Mouse (Mus musculus): ENCODE results near the gene Tagln3. TPM values are rescaled to one million over a fixed set of nuclear protein-coding genes. Genes with fewer than 3 reads are reported as not detected.
A peak's percentile ranks its signal among the peaks of the same experiment; 100 is the strongest.

Gene Tagln3
- polyA plus RNA-seq, 1 experiment from 2014 or later, result 624 TPM

- Histone ChIP-seq H3K27me3 (ENCODE audit: control insufficient read depth, insufficient read depth, low read length) (no peaks in the 10 kb centered on the region), H3K27ac (ENCODE audit: low read depth, low read length) (no peak overlapping the region), H3K9ac (replicated peaks; ENCODE audit: low read depth, low read length) (no peak overlapping the region), H3K4me2 (ENCODE audit: low read depth, low read length) (no peak overlapping the region), H3K36me3 (ENCODE audit: control insufficient read depth, insufficient read depth, low read length) (no peaks in the 10 kb centered on the region), H3K4me1 (ENCODE audit: control insufficient read depth, insufficient read depth, low read length) (no peaks in the 10 kb centered on the region), H3K9me3 (ENCODE audit: control insufficient read depth, low read length) (no peaks in the 10 kb centered on the region), H3K4me3 (ENCODE audit: low read depth, low read length) (no peak overlapping the region)
- 86% methylated on average over 9 of the region's 9 CpGs for WGBS
- no peak for ATAC-seq (ENCODE audit: low read depth)
These were observed 34.4 kb upstream of the Tagln3 start for GRCm38 (mm10) chr16:45758726-45759269.

- H3K9ac ChIP-seq (replicated peaks; ENCODE audit: low read depth, low read length), result no peak overlapping the region
- ATAC-seq (ENCODE audit: low read depth), result peak; percentile 41; the same call in 1 of the 2 replicates
These were observed 33.1 kb upstream of the Tagln3 start for GRCm38 (mm10) chr16:45757421-45758078.

GRCm38 (mm10) chr16:45756855-45757254, 32.4 kb upstream of the Tagln3 start:
- Histone ChIP-seq H3K27ac (ENCODE audit: low read depth, low read length) (no peak overlapping the region), H3K4me1 (ENCODE audit: control insufficient read depth, insufficient read depth, low read length) (no peaks in the 10 kb centered on the region), H3K9ac (replicated peaks; ENCODE audit: low read depth, low read length) (no peak overlapping the region), H3K9me3 (ENCODE audit: control insufficient read depth, low read length) (no peaks in the 10 kb centered on the region), H3K4me2 (ENCODE audit: low read depth, low read length) (no peak overlapping the region), H3K4me3 (ENCODE audit: low read depth, low read length) (no peak overlapping the region), H3K27me3 (ENCODE audit: control insufficient read depth, insufficient read depth, low read length) (no peaks in the 10 kb centered on the region), H3K36me3 (ENCODE audit: control insufficient read depth, insufficient read depth, low read length) (no peaks in the 10 kb centered on the region)
- WGBS, result 48% methylated on average over 9 of the region's 9 CpGs
- peak; percentile 91 for ATAC-seq (ENCODE audit: low read depth)

More at GRCm38 (mm10) chr16:45757421-45758078, 33.1 kb upstream of the Tagln3 start:
- Histone ChIP-seq H3K27ac (ENCODE audit: low read depth, low read length) (no peak overlapping the region), H3K4me2 (ENCODE audit: low read depth, low read length) (no peak overlapping the region), H3K27me3 (ENCODE audit: control insufficient read depth, insufficient read depth, low read length) (no peaks in the 10 kb centered on the region), H3K9me3 (ENCODE audit: control insufficient read depth, low read length) (no peaks in the 10 kb centered on the region), H3K4me1 (ENCODE audit: control insufficient read depth, insufficient read depth, low read length) (no peaks in the 10 kb centered on the region), H3K4me3 (ENCODE audit: low read depth, low read length) (no peak overlapping the region), H3K36me3 (ENCODE audit: control insufficient read depth, insufficient read depth, low read length) (no peaks in the 10 kb centered on the region)
- 86% methylated on average over 12 of the region's 12 CpGs for whole genome bisulfite sequencing

- H3K4me3 ChIP-seq (ENCODE audit: low read depth, low read length), result peak overlapping the region; percentile 67; the same call in 1 of the 2 replicates
- H3K36me3 ChIP-seq (ENCODE audit: control insufficient read depth, insufficient read depth, low read length), result no peaks in the 10 kb centered on the region
- H3K27me3 ChIP-seq (ENCODE audit: control insufficient read depth, insufficient read depth, low read length), result no peaks in the 10 kb centered on the region
- H3K9ac ChIP-seq (replicated peaks; ENCODE audit: low read depth, low read length), result no peak overlapping the region
- H3K4me1 ChIP-seq (ENCODE audit: control insufficient read depth, insufficient read depth, low read length), result 0 out of 2 replicates have a peak, but pooled peaks cover 4% of the 10 kb centered on the region
- peak overlapping the region; percentile 37; the same call in 1 of the 2 replicates for H3K4me2 ChIP-seq (ENCODE audit: low read depth, low read length)
- 73% methylated on average over 4 of the region's 4 CpGs for WGBS
- no peak for ATAC-seq (ENCODE audit: low read depth)
- H3K9me3 ChIP-seq (ENCODE audit: control insufficient read depth, low read length), result no peaks in the 10 kb centered on the region
- H3K27ac ChIP-seq (ENCODE audit: low read depth, low read length), result peak overlapping the region; percentile 92
These were observed 19.3 kb upstream of the Tagln3 start for GRCm38 (mm10) chr16:45743591-45744144.

GRCm38 (mm10) chr16:45742615-45743476, 18.4 kb upstream of the Tagln3 start, which contains the start of gene Abhd10:
Gene Abhd10, minus strand, starts transcription at chr16:45742955.
- Histone ChIP-seq H3K4me2 (ENCODE audit: low read depth, low read length) (peak within 1 kb of the TSS; percentile 63), H3K9me3 (ENCODE audit: control insufficient read depth, low read length) (no peaks in the 10 kb centered on the region), H3K9ac (replicated peaks; ENCODE audit: low read depth, low read length) (peak within 1 kb of the TSS; percentile 84), H3K27me3 (ENCODE audit: control insufficient read depth, insufficient read depth, low read length) (no peaks in the 10 kb centered on the region), H3K36me3 (ENCODE audit: control insufficient read depth, insufficient read depth, low read length) (no peaks in the 10 kb centered on the region), H3K4me1 (ENCODE audit: control insufficient read depth, insufficient read depth, low read length) (0 out of 2 replicates have a peak, but pooled peaks cover 4% of the 10 kb centered on the region), H3K4me3 (ENCODE audit: low read depth, low read length) (peak within 1 kb of the TSS; percentile 67), H3K27ac (ENCODE audit: low read depth, low read length) (peak within 1 kb of the TSS; percentile 92)
- 2% methylated on average over 48 of the region's 51 CpGs for WGBS
- peak; percentile 97 for ATAC-seq (ENCODE audit: low read depth)

- Histone ChIP-seq H3K27ac (ENCODE audit: low read depth, low read length) (no peak overlapping the region), H3K27me3 (ENCODE audit: control insufficient read depth, insufficient read depth, low read length) (no peaks in the 10 kb centered on the region), H3K9ac (replicated peaks; ENCODE audit: low read depth, low read length) (no peak overlapping the region), H3K4me1 (ENCODE audit: control insufficient read depth, insufficient read depth, low read length) (0 out of 2 replicates have a peak, but pooled peaks cover 4% of the 10 kb centered on the region), H3K36me3 (ENCODE audit: control insufficient read depth, insufficient read depth, low read length) (peaks cover 27% of the 10 kb centered on the region), H3K4me3 (ENCODE audit: low read depth, low read length) (no peak overlapping the region), H3K9me3 (ENCODE audit: control insufficient read depth, low read length) (no peaks in the 10 kb centered on the region), H3K4me2 (ENCODE audit: low read depth, low read length) (no peak overlapping the region)
- 93% methylated on average over 8 of the region's 8 CpGs for WGBS
- ATAC-seq (ENCODE audit: low read depth), result no peak
These were observed 13.5 kb upstream of the Tagln3 start for GRCm38 (mm10) chr16:45737880-45738279.

- H3K9me3 ChIP-seq (ENCODE audit: control insufficient read depth, low read length), result no peaks in the 10 kb centered on the region
- 0 out of 2 replicates have a peak, but pooled peaks cover 4% of the 10 kb centered on the region for H3K4me1 ChIP-seq (ENCODE audit: control insufficient read depth, insufficient read depth, low read length)
- no peak overlapping the region for H3K4me2 ChIP-seq (ENCODE audit: low read depth, low read length)
- no peak overlapping the region for H3K9ac ChIP-seq (replicated peaks; ENCODE audit: low read depth, low read length)
- H3K27me3 ChIP-seq (ENCODE audit: control insufficient read depth, insufficient read depth, low read length), result no peaks in the 10 kb centered on the region
- no peak for ATAC-seq (ENCODE audit: low read depth)
- H3K4me3 ChIP-seq (ENCODE audit: low read depth, low read length), result no peak overlapping the region
- no peak overlapping the region for H3K27ac ChIP-seq (ENCODE audit: low read depth, low read length)
- peaks cover 33% of the 10 kb centered on the region for H3K36me3 ChIP-seq (ENCODE audit: control insufficient read depth, insufficient read depth, low read length)
- WGBS, result 93% methylated on average over 3 of the region's 3 CpGs
These were observed 12.3 kb upstream of the Tagln3 start for GRCm38 (mm10) chr16:45736724-45737123.

GRCm38 (mm10) chr16:45729163-45729562, 4.8 kb upstream of the Tagln3 start:
- no peak overlapping the region for H3K4me3 ChIP-seq (ENCODE audit: low read depth, low read length)
- H3K27ac ChIP-seq (ENCODE audit: low read depth, low read length), result no peak overlapping the region
- H3K9me3 ChIP-seq (ENCODE audit: control insufficient read depth, low read length), result no peaks in the 10 kb centered on the region
- H3K4me1 ChIP-seq (ENCODE audit: control insufficient read depth, insufficient read depth, low read length), result peaks cover 8% of the 10 kb centered on the region
- 73% methylated on average over 5 of the region's 5 CpGs for WGBS
- no peak overlapping the region for H3K9ac ChIP-seq (replicated peaks; ENCODE audit: low read depth, low read length)
- ATAC-seq (ENCODE audit: low read depth), result no peak
- H3K4me2 ChIP-seq (ENCODE audit: low read depth, low read length), result no peak overlapping the region
- no peaks in the 10 kb centered on the region for H3K27me3 ChIP-seq (ENCODE audit: control insufficient read depth, insufficient read depth, low read length)
- H3K36me3 ChIP-seq (ENCODE audit: control insufficient read depth, insufficient read depth, low read length), result peaks cover 16% of the 10 kb centered on the region
